Comparison of ENCODE assay signal across 16 mouse cellular contexts in genomic region chr2:118983812-118984211, GRCm38 (mm10). TPM values are rescaled to one million over a fixed set of nuclear protein-coding genes. Genes with fewer than 3 reads are reported as not detected.
DNase-seq lines count a peak whose midpoint lies in the region; ATAC-seq and TF ChIP-seq lines count a peak whose summit lies in the region.
"Had no signal": no experiment of that assay in that cellular context is flagged by ENCODE, and none has a peak within 500 bp of the region (broad histone marks: within the 10 kb centered on the region; RNA-seq: fewer than 3 reads in every experiment).

No protein-coding gene starts in this region.

- 70% methylated on average over 8 of the region's 8 CpGs for WGBS in small intestine, adult 2 months
- WGBS in hindbrain, embryonic 16.5 days: 74% methylated on average over 8 of the region's 8 CpGs

- H3K4me1 ChIP-seq in small intestine, adult 2 months (ENCODE audit: control insufficient read depth, insufficient read depth, insufficient read length, low read length): no peaks in the 10 kb centered on the region
- no peaks in the 10 kb centered on the region for H3K4me1 ChIP-seq in hindbrain, embryonic 16.5 days (ENCODE audit: control insufficient read depth, insufficient read depth, low read depth, low read length)
- H3K4me1 ChIP-seq: hindbrain, embryonic 12.5 days had no signal

- TF ChIP-seq CTCF in layer of hippocampus, adult 2 months (conservative IDR thresholded peaks at IDR 0.05): peak; percentile 46
- peak; percentile 7; the same call in 1 of the 2 replicates for TF ChIP-seq CTCF in small intestine, adult 2 months (IDR thresholded peaks at IDR 0.05; ENCODE audit: extremely low read depth, insufficient read length, insufficient replicate concordance, low read depth, low read length)

- ATAC-seq in hindbrain, embryonic 16.5 days: no peak
- ATAC-seq: midbrain, embryonic 16.5 days had no signal

- no peak for DNase-seq in layer of hippocampus, adult 2 months (ENCODE audit: low spot score in 2 of 2)
- no peak for DNase-seq in layer of hippocampus, postnatal 25 days (ENCODE audit: extremely low spot score in 1 of 2, low spot score in 1 of 2)
- peak; percentile 25 to 31 for DNase-seq in B cell, adult 2 months
- DNase-seq in NIH3T3 (ENCODE audit: low read depth): peak; percentile 53
- no peak for DNase-seq in lung, adult 18-20 months
- DNase-seq: adrenal gland, postnatal 25 days; cerebellum, adult 9-10 months; gastrocnemius, postnatal 10 days; kidney, adult 18-20 months; kidney, postnatal 4 days; layer of hippocampus, postnatal 36 days; thymus, postnatal 25 days had no signal

- no peaks in the 10 kb centered on the region; the same call in 1 of the 2 replicates for H3K27me3 ChIP-seq in small intestine, adult 2 months (ENCODE audit: control insufficient read depth, insufficient read depth, low read length)
- no peaks in the 10 kb centered on the region for H3K27me3 ChIP-seq in hindbrain, embryonic 16.5 days (replicated peaks; ENCODE audit: control insufficient read depth, insufficient read depth, low read length)

- H3K27ac ChIP-seq in layer of hippocampus, adult 2 months: no peak overlapping the region
- no peak overlapping the region for H3K27ac ChIP-seq in small intestine, adult 2 months (ENCODE audit: insufficient read depth, low read depth, low read length)
- H3K27ac ChIP-seq in hindbrain, embryonic 16.5 days (ENCODE audit: low read depth, low read length): no peak overlapping the region
- H3K27ac ChIP-seq: hindbrain, embryonic 12.5 days had no signal

- no peak overlapping the region for H3K9ac ChIP-seq in hindbrain, embryonic 16.5 days (ENCODE audit: low read depth, low read length)
- H3K9ac ChIP-seq: hindbrain, embryonic 12.5 days had no signal

- no peaks in the 10 kb centered on the region for H3K9me3 ChIP-seq in hindbrain, embryonic 16.5 days (ENCODE audit: control insufficient read depth, low read length)

- no peak overlapping the region for H3K4me3 ChIP-seq in layer of hippocampus, adult 2 months
- H3K4me3 ChIP-seq in small intestine, adult 2 months (ENCODE audit: low read depth, low read length): no peak overlapping the region
- H3K4me3 ChIP-seq in hindbrain, embryonic 16.5 days (ENCODE audit: low read length): no peak overlapping the region
- H3K4me3 ChIP-seq: hindbrain, embryonic 12.5 days had no signal

- TF ChIP-seq POLR2A in small intestine, adult 2 months (IDR thresholded peaks at IDR 0.05; ENCODE audit: low read depth, low read length): no peak

- no peak overlapping the region for H3K4me2 ChIP-seq in hindbrain, embryonic 16.5 days (ENCODE audit: low read length)
- H3K4me2 ChIP-seq: hindbrain, embryonic 12.5 days had no signal

- no peaks in the 10 kb centered on the region for H3K36me3 ChIP-seq in small intestine, adult 2 months (ENCODE audit: control insufficient read depth, insufficient read depth, low read length)
- H3K36me3 ChIP-seq in hindbrain, embryonic 16.5 days (ENCODE audit: control insufficient read depth, insufficient read depth, low read length): no peaks in the 10 kb centered on the region
- H3K36me3 ChIP-seq: hindbrain, embryonic 12.5 days had no signal

RNA-seq across cellular contexts. Expression of gene Ccdc32, which starts 45.4 kb away (rescaled TPM):
- total RNA-seq in layer of hippocampus, adult 2 months (2021): 10 to 100 TPM; 53.2 to 53.6 TPM
- total RNA-seq in layer of hippocampus, postnatal 25 days (2021): 10 to 100 TPM; 49.7 to 57.8 TPM
- 3.9 and 10.0 TPM in 2 replicates for polyA plus RNA-seq in small intestine, adult 2 months (2012; rRNA removed)
- 41.7 and 44.1 TPM in 2 replicates for polyA plus RNA-seq in hindbrain, embryonic 16.5 days (2015; fragmentation: Nextera tagmentation; extraction: Ambion mirVana)

RNA-seq across cellular contexts. Expression of gene Rpusd2, which starts 50.8 kb away (rescaled TPM):
- total RNA-seq in layer of hippocampus, adult 2 months (2021): 1 to 10 TPM; 8.0 to 8.1 TPM
- total RNA-seq in layer of hippocampus, postnatal 25 days (2021): 1 to 10 TPM; 6.8 to 7.2 TPM
- polyA plus RNA-seq in small intestine, adult 2 months (2012; rRNA removed): 1.1 and 1.9 TPM in 2 replicates
- 3.7 and 4.1 TPM in 2 replicates for polyA plus RNA-seq in hindbrain, embryonic 16.5 days (2015; fragmentation: Nextera tagmentation; extraction: Ambion mirVana)

RNA-seq across cellular contexts. Expression of gene Chst14, which starts 57.5 kb away (rescaled TPM):
- total RNA-seq in layer of hippocampus, adult 2 months (2021): 1 to 10 TPM; 2.5 to 3.0 TPM
- 1 to 10 TPM; 3.0 to 3.2 TPM for total RNA-seq in layer of hippocampus, postnatal 25 days (2021)
- polyA plus RNA-seq in small intestine, adult 2 months (2012; rRNA removed): 3.8 and 4.0 TPM in 2 replicates
- 5.3 and 7.3 TPM in 2 replicates for polyA plus RNA-seq in hindbrain, embryonic 16.5 days (2015; fragmentation: Nextera tagmentation; extraction: Ambion mirVana)

Comparison
In these comparisons a context has a peak if more than half of its experiments do, and no peak if none do; other contexts are left out.
1. DNase-seq: peak in B cell, adult 2 months (2 of 2) and NIH3T3 (single experiment); none in layer of hippocampus, adult 2 months (0 of 2), layer of hippocampus, postnatal 25 days (0 of 2) and lung, adult 18-20 months (0 of 2).